Mouse (Mus musculus): ENCODE measurements around the gene Eif5b. TPM values are rescaled to one million over a fixed set of nuclear protein-coding genes. Genes with fewer than 3 reads are reported as not detected.
"Not testable (repeated sequence)": the region's sequence is repeated elsewhere in the genome, so short reads cannot be mapped to it uniquely, and the experiment has no call there.

Gene Eif5b
- total and polyA plus RNA-seq, 3 experiments: 80.8 to 143 (median 91.6) TPM

DNA sequence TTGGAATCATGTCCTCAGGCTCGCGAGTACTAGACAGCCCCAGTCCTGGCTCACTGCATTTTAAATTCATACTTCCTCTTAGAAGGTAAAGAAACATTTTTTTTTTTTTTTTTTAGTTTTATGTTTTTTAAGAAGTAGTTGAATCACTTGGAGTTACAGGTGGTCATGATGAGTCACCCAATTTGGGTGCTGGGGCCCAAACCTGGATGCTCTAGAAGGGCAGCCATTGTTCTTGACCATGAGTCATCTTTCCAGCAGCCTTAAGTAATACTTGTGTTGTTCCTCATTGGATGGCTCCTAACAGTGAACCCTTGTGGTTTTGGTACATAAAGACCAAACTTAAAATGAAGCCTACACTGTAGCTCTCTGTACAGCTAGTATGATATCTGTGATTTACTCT lies 41.1 kb downstream of the Eif5b start:
- H3K36me3 ChIP-seq (replicated peaks): peaks cover 94% of the 10 kb centered on the region
- no peak overlapping the region for H3K4me3 ChIP-seq (ENCODE audit: low read depth, low read length)
- ATAC-seq (ENCODE audit: extremely low read depth, insufficient number of reproducible peaks, low FRiP score, poor library complexity, severe bottlenecking) (no peak; the same call in 1 of the 2 replicates), DNase-seq (ENCODE audit: low spot score) (no peak)
- H3K9me3 ChIP-seq (replicated peaks): no peaks in the 10 kb centered on the region
- TF ChIP-seq CTCF (IDR thresholded peaks at IDR 0.05; ENCODE audit: low read depth, low read length) (no peak), POLR2AphosphoS5 (IDR thresholded peaks at IDR 0.05; ENCODE audit: insufficient replicate concordance, low read depth, low read length) (no peak), GATA1 (IDR thresholded peaks at IDR 0.05; ENCODE audit: borderline replicate concordance, low read length) (no peak), GATA2 (IDR thresholded peaks at IDR 0.05; ENCODE audit: borderline replicate concordance, low read depth, low read length) (no peak), TAL1 (conservative IDR thresholded peaks at IDR 0.05; ENCODE audit: low read depth, low read length) (no peak)
- peaks cover 8% of the 10 kb centered on the region; the same call in 1 of the 2 replicates for H3K4me1 ChIP-seq (ENCODE audit: insufficient read depth, low read depth, low read length)
- no peaks in the 10 kb centered on the region for H3K27me3 ChIP-seq (ENCODE audit: insufficient read depth, low read length)

- no peak overlapping the region for H3K4me3 ChIP-seq (ENCODE audit: low read depth, low read length)
These were observed 50.3 kb downstream of the Eif5b start for GRCm38 (mm10) chr1:38048121-38048520.

GRCm38 (mm10) chr1:38049562-38049961 lies 51.8 kb downstream of the Eif5b start:
- TF ChIP-seq TAL1 (conservative IDR thresholded peaks at IDR 0.05; ENCODE audit: low read depth, low read length) (no peak), POLR2AphosphoS5 (IDR thresholded peaks at IDR 0.05; ENCODE audit: insufficient replicate concordance, low read depth, low read length) (no peak), GATA1 (IDR thresholded peaks at IDR 0.05; ENCODE audit: borderline replicate concordance, low read length) (no peak), GATA2 (IDR thresholded peaks at IDR 0.05; ENCODE audit: borderline replicate concordance, low read depth, low read length) (no peak), CTCF (IDR thresholded peaks at IDR 0.05; ENCODE audit: low read depth, low read length) (no peak)
- ATAC-seq (ENCODE audit: extremely low read depth, insufficient number of reproducible peaks, low FRiP score, poor library complexity, severe bottlenecking) (no peak), DNase-seq (ENCODE audit: low spot score) (no peak)
- Histone ChIP-seq H3K27me3 (ENCODE audit: insufficient read depth, low read length) (no peaks in the 10 kb centered on the region), H3K36me3 (replicated peaks) (peaks cover 97% of the 10 kb centered on the region), H3K4me3 (ENCODE audit: low read depth, low read length) (no peak overlapping the region), H3K4me1 (ENCODE audit: insufficient read depth, low read depth, low read length) (peaks cover 6% of the 10 kb centered on the region; the same call in 1 of the 2 replicates), H3K9me3 (replicated peaks) (no peaks in the 10 kb centered on the region)

More at GRCm38 (mm10) chr1:38048121-38048520, 50.3 kb downstream of the Eif5b start:
- ATAC-seq (ENCODE audit: extremely low read depth, insufficient number of reproducible peaks, low FRiP score, poor library complexity, severe bottlenecking): no peak
- Histone ChIP-seq H3K27me3 (ENCODE audit: insufficient read depth, low read length) (no peaks in the 10 kb centered on the region), H3K9me3 (replicated peaks) (no peaks in the 10 kb centered on the region), H3K36me3 (replicated peaks) (peaks cover 96% of the 10 kb centered on the region), H3K4me1 (ENCODE audit: insufficient read depth, low read depth, low read length) (peaks cover 6% of the 10 kb centered on the region; the same call in 1 of the 2 replicates)
- no peak for DNase-seq (ENCODE audit: low spot score)
- no peak for TF ChIP-seq GATA2 (IDR thresholded peaks at IDR 0.05; ENCODE audit: borderline replicate concordance, low read depth, low read length)
- TF ChIP-seq CTCF (IDR thresholded peaks at IDR 0.05; ENCODE audit: low read depth, low read length): no peak
- no peak for TF ChIP-seq TAL1 (conservative IDR thresholded peaks at IDR 0.05; ENCODE audit: low read depth, low read length)
- no peak for TF ChIP-seq POLR2AphosphoS5 (IDR thresholded peaks at IDR 0.05; ENCODE audit: insufficient replicate concordance, low read depth, low read length)
- TF ChIP-seq GATA1 (IDR thresholded peaks at IDR 0.05; ENCODE audit: borderline replicate concordance, low read length): no peak

DNA sequence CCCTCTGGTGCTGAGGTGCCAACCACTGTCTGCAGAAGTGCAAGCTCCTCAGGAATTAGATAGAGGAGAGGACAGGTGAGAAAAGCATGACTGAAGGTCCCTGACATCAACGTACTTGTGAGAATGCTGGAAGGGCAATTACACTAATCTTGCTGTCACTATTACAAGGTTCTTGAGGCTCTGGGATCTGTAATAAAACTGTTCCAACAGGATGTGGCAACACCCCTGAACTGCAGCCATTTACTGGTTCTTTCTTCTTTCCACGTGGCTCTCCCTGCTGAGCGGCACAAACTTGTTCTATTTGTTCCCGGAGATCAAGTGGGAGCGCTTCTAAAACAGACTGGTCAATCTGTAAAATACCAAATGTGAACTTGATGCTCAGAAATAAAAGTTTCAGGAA lies 57.4 kb downstream of the Eif5b start:
- TF ChIP-seq GATA1 (IDR thresholded peaks at IDR 0.05; ENCODE audit: borderline replicate concordance, low read length) (no peak), CTCF (IDR thresholded peaks at IDR 0.05; ENCODE audit: low read depth, low read length) (no peak), POLR2AphosphoS5 (IDR thresholded peaks at IDR 0.05; ENCODE audit: insufficient replicate concordance, low read depth, low read length) (no peak; the same call in 1 of the 2 replicates), GATA2 (IDR thresholded peaks at IDR 0.05; ENCODE audit: borderline replicate concordance, low read depth, low read length) (no peak), TAL1 (conservative IDR thresholded peaks at IDR 0.05; ENCODE audit: low read depth, low read length) (no peak)
- Histone ChIP-seq H3K9me3 (replicated peaks) (no peaks in the 10 kb centered on the region), H3K4me3 (ENCODE audit: low read depth, low read length) (no peak overlapping the region), H3K4me1 (ENCODE audit: insufficient read depth, low read depth, low read length) (peaks cover 1% of the 10 kb centered on the region; the same call in 1 of the 2 replicates), H3K36me3 (replicated peaks) (peaks cover 95% of the 10 kb centered on the region), H3K27me3 (ENCODE audit: insufficient read depth, low read length) (no peaks in the 10 kb centered on the region)
- no peak for ATAC-seq (ENCODE audit: extremely low read depth, insufficient number of reproducible peaks, low FRiP score, poor library complexity, severe bottlenecking)
- no peak for DNase-seq (ENCODE audit: low spot score)

- Histone ChIP-seq H3K4me3 (ENCODE audit: low read depth, low read length) (no peak overlapping the region), H3K36me3 (replicated peaks) (peaks cover 79% of the 10 kb centered on the region), H3K4me1 (ENCODE audit: insufficient read depth, low read depth, low read length) (no peaks in the 10 kb centered on the region), H3K27me3 (ENCODE audit: insufficient read depth, low read length) (no peaks in the 10 kb centered on the region), H3K9me3 (replicated peaks) (no peaks in the 10 kb centered on the region)
- DNase-seq (ENCODE audit: low spot score): no peak
- TF ChIP-seq GATA2 (IDR thresholded peaks at IDR 0.05; ENCODE audit: borderline replicate concordance, low read depth, low read length): no peak
- no peak for TF ChIP-seq TAL1 (conservative IDR thresholded peaks at IDR 0.05; ENCODE audit: low read depth, low read length)
- TF ChIP-seq POLR2AphosphoS5 (IDR thresholded peaks at IDR 0.05; ENCODE audit: insufficient replicate concordance, low read depth, low read length): no peak
- no peak for TF ChIP-seq GATA1 (IDR thresholded peaks at IDR 0.05; ENCODE audit: borderline replicate concordance, low read length)
- TF ChIP-seq CTCF (IDR thresholded peaks at IDR 0.05; ENCODE audit: low read depth, low read length): no peak
- no peak for ATAC-seq (ENCODE audit: extremely low read depth, insufficient number of reproducible peaks, low FRiP score, poor library complexity, severe bottlenecking)
These were observed 60.6 kb downstream of the Eif5b start for GRCm38 (mm10) chr1:38058417-38058816.

GRCm38 (mm10) chr1:38062156-38062555 lies 64.3 kb downstream of the Eif5b start:
- not testable (repeated sequence) for DNase-seq (ENCODE audit: low spot score); H3K4me1 ChIP-seq (ENCODE audit: insufficient read depth, low read depth, low read length); ATAC-seq (ENCODE audit: extremely low read depth, insufficient number of reproducible peaks, low FRiP score, poor library complexity, severe bottlenecking); H3K9me3 ChIP-seq (replicated peaks); H3K4me3 ChIP-seq (ENCODE audit: low read depth, low read length); H3K27me3 ChIP-seq (ENCODE audit: insufficient read depth, low read length)
- peaks cover 74% of the 10 kb centered on the region for H3K36me3 ChIP-seq (replicated peaks)
